Mouse (Mus musculus): Measurements from ENCODE around the gene Spata33. TPM values are rescaled to one million over a fixed set of nuclear protein-coding genes. Genes with fewer than 3 reads are reported as not detected.
"Not testable (repeated sequence)": the region's sequence is repeated elsewhere in the genome, so short reads cannot be mapped to it uniquely, and the experiment has no call there.

Spata33 gene
- polyA plus RNA-seq, 1 experiment from 2014 or later, result 7.8 TPM

- Histone ChIP-seq H3K4me2 (peak within 1 kb of the TSS; percentile 99), H3K9ac (peak within 1 kb of the TSS; percentile 99), H3K27ac (peak within 1 kb of the TSS; percentile 94), H3K36me3 (peaks cover 65% of the 10 kb centered on the region), H3K4me1 (replicated peaks) (peaks cover 39% of the 10 kb centered on the region), H3K9me3 (no peaks in the 10 kb centered on the region), H3K27me3 (no peaks in the 10 kb centered on the region), H3K4me3 (peak within 1 kb of the TSS; percentile 97)
- under 1% methylated on average over 83 of the region's 99 CpGs for WGBS
- ATAC-seq (ENCODE audit: low FRiP score), result peak; percentile 96
Observed at GRCm38 (mm10) chr8:123254099-123254885, 41.7 kb downstream of the Spata33 start, which contains the start of the genes Zfp276 and Vps9d1. Gene Zfp276, plus strand, starts transcription at chr8:123254195. Gene Vps9d1, minus strand, starts transcription at chr8:123254348.

DNA sequence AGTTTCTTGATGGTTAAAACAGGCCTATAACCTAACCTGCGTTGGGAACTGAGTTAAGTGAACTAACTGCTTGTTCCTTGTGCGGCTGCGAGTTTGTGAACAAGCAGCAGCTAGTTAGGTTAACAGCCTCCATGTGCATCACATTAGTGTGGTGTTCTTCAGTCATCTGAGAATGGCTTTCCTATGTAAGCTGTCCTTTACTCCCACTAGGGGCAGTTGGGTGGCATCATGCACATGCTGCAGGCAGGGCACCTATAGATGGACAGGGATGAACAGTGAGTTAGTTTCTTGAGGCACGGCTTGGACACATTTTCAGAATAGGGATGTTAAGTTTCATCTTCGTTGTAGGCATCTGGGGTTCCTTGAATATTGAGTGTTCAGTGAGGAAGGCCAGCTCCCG is 42.5 kb downstream of the Spata33 start:
- Histone ChIP-seq H3K36me3 (peaks cover 66% of the 10 kb centered on the region), H3K9ac (peak overlapping the region; percentile 99)
- WGBS, result 72% methylated on average over 6 of the region's 6 CpGs

DNA sequence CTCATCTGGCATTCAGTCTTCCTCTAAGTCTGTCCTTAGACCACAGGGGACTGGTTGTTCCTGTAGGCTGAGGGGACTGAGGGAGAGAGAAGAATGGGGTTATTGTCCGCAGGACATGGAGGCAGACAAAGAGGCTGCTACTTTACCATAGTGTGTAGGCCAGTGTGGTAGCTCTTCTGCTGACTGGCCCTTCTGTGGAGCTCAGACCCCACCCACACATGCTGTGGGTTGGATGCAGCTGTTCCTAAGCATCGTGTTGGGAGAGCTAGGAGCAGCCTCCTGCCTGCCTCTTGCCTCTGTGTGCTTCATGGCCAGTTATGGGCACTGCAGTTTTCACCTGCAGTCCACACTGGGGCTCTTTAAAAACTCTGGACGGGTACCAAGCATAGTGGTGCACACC is 44.5 kb downstream of the Spata33 start:
- H3K36me3 ChIP-seq, result peaks cover 61% of the 10 kb centered on the region
- no peak overlapping the region for H3K27ac ChIP-seq
- no peak overlapping the region for H3K4me3 ChIP-seq
- H3K27me3 ChIP-seq, result no peaks in the 10 kb centered on the region
- ATAC-seq (ENCODE audit: low FRiP score), result no peak
- peaks cover 39% of the 10 kb centered on the region for H3K4me1 ChIP-seq (replicated peaks)
- no peak overlapping the region; the same call in 1 of the 2 replicates for H3K9ac ChIP-seq
- H3K4me2 ChIP-seq, result no peak overlapping the region
- no peaks in the 10 kb centered on the region for H3K9me3 ChIP-seq
- 64% methylated on average over 3 of the region's 3 CpGs for WGBS

More for the DNA sequence above, 42.5 kb downstream of the Spata33 start:
- Histone ChIP-seq H3K4me1 (replicated peaks) (peaks cover 39% of the 10 kb centered on the region), H3K9me3 (no peaks in the 10 kb centered on the region), H3K27ac (no peak overlapping the region), H3K4me3 (peak overlapping the region; percentile 97), H3K4me2 (peak overlapping the region; percentile 99), H3K27me3 (no peaks in the 10 kb centered on the region)
- ATAC-seq (ENCODE audit: low FRiP score), result no peak

DNA sequence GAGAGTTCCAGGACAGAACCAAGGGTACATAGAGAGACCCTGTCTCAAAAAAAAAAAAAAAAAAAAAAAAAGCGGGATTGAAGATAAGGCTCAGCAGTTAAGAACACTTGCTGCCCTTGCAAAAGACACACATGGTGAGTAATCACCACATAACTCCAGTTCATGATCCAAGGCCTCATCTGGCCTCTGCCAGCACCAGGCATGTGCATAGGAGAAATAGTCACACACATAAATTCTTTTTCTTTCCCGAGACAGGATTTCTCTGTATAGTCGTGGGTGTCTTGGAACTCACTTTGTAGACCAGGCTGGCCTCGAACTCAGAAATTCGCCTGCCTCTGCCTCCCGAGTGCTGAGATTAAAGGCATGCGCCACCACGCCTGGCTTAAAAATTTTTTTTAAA is 45.0 kb downstream of the Spata33 start:
- not testable (repeated sequence) for ATAC-seq (ENCODE audit: low FRiP score); H3K9me3 ChIP-seq; H3K9ac ChIP-seq; H3K4me2 ChIP-seq; H3K4me3 ChIP-seq; H3K27ac ChIP-seq; H3K27me3 ChIP-seq
- Histone ChIP-seq H3K36me3 (peaks cover 63% of the 10 kb centered on the region), H3K4me1 (replicated peaks) (peaks cover 35% of the 10 kb centered on the region)
- WGBS, result 94% methylated on average over 7 of the region's 8 CpGs

GRCm38 (mm10) chr8:123267926-123268656 is 55.5 kb downstream of the Spata33 start:
- 74% methylated on average over 14 of the region's 14 CpGs for WGBS
- Histone ChIP-seq H3K36me3 (peaks cover 79% of the 10 kb centered on the region), H3K27me3 (no peaks in the 10 kb centered on the region)

GRCm38 (mm10) chr8:123271147-123271546 is 58.5 kb downstream of the Spata33 start:
- H3K36me3 ChIP-seq, result peaks cover 50% of the 10 kb centered on the region
- H3K4me2 ChIP-seq, result no peak overlapping the region
- no peaks in the 10 kb centered on the region for H3K4me1 ChIP-seq (replicated peaks)
- ATAC-seq (ENCODE audit: low FRiP score), result no peak
- no peak overlapping the region for H3K4me3 ChIP-seq
- no peaks in the 10 kb centered on the region for H3K9me3 ChIP-seq
- 88% methylated on average over 10 of the region's 10 CpGs for WGBS
- no peaks in the 10 kb centered on the region for H3K27me3 ChIP-seq
- H3K9ac ChIP-seq, result 0 out of 2 replicates have a peak overlapping the region, but pooled peaks have one; percentile 8
- H3K27ac ChIP-seq, result no peak overlapping the region

More at GRCm38 (mm10) chr8:123267926-123268656, 55.5 kb downstream of the Spata33 start:
- H3K9me3 ChIP-seq, result no peaks in the 10 kb centered on the region
- H3K4me2 ChIP-seq, result no peak overlapping the region
- no peak for ATAC-seq (ENCODE audit: low FRiP score)
- no peak overlapping the region for H3K9ac ChIP-seq
- H3K4me3 ChIP-seq, result no peak overlapping the region
- H3K4me1 ChIP-seq (replicated peaks), result no peaks in the 10 kb centered on the region
- H3K27ac ChIP-seq, result no peak overlapping the region

Other genes starting within 250 kb of the Spata33 start
- 29.9 and 30.7 TPM in 2 replicates for gene Ankrd11, start 170.6 kb upstream of the Spata33 start, polyA plus RNA-seq (2015; fragmentation: Nextera tagmentation; extraction: Ambion mirVana)
- 45.9 and 48.7 TPM in 2 replicates for gene Spg7, start 149.9 kb upstream of the Spata33 start, polyA plus RNA-seq (2015; fragmentation: Nextera tagmentation; extraction: Ambion mirVana)
- 766 and 789 TPM in 2 replicates for gene Rpl13, start 110.5 kb upstream of the Spata33 start, polyA plus RNA-seq (2015; fragmentation: Nextera tagmentation; extraction: Ambion mirVana)
- gene Cpne7, start 95.5 kb upstream of the Spata33 start, polyA plus RNA-seq (2015; fragmentation: Nextera tagmentation; extraction: Ambion mirVana), result 0.53 and 0.87 TPM in 2 replicates
- gene Sult5a1, start 54.5 kb upstream of the Spata33 start, polyA plus RNA-seq (2015; fragmentation: Nextera tagmentation; extraction: Ambion mirVana), result 1.5 and 2.2 TPM in 2 replicates
- gene Dpep1, start 26.6 kb upstream of the Spata33 start, polyA plus RNA-seq (2015; fragmentation: Nextera tagmentation; extraction: Ambion mirVana), result 0.35 TPM in 1 of 2 replicates, not detected in the other
- 202 and 209 TPM in 2 replicates for gene Chmp1a, start 69 bp upstream of the Spata33 start, polyA plus RNA-seq (2015; fragmentation: Nextera tagmentation; extraction: Ambion mirVana)
- gene Cdk10, start 12.0 kb downstream of the Spata33 start, polyA plus RNA-seq (2015; fragmentation: Nextera tagmentation; extraction: Ambion mirVana), result 44.0 and 46.9 TPM in 2 replicates
- 4.1 and 4.4 TPM in 2 replicates for gene Spata2l, start 23.4 kb downstream of the Spata33 start, polyA plus RNA-seq (2015; fragmentation: Nextera tagmentation; extraction: Ambion mirVana)
- gene Zfp276, start 41.4 kb downstream of the Spata33 start, polyA plus RNA-seq (2015; fragmentation: Nextera tagmentation; extraction: Ambion mirVana), result 24.3 and 26.0 TPM in 2 replicates
- 51.1 and 52.9 TPM in 2 replicates for gene Vps9d1, start 41.5 kb downstream of the Spata33 start, polyA plus RNA-seq (2015; fragmentation: Nextera tagmentation; extraction: Ambion mirVana)
- 7.8 and 11.1 TPM in 2 replicates for gene Fanca, start 105.7 kb downstream of the Spata33 start, polyA plus RNA-seq (2015; fragmentation: Nextera tagmentation; extraction: Ambion mirVana)
- gene Spire2, start 119.9 kb downstream of the Spata33 start, polyA plus RNA-seq (2015; fragmentation: Nextera tagmentation; extraction: Ambion mirVana), result 39.1 and 39.6 TPM in 2 replicates
- 273 and 284 TPM in 2 replicates for gene Tcf25, start 160.9 kb downstream of the Spata33 start, polyA plus RNA-seq (2015; fragmentation: Nextera tagmentation; extraction: Ambion mirVana)
- 0.17 TPM in 2 replicates for gene Mc1r, start 194.3 kb downstream of the Spata33 start, polyA plus RNA-seq (2015; fragmentation: Nextera tagmentation; extraction: Ambion mirVana)
- gene Tubb3, start 198.6 kb downstream of the Spata33 start, polyA plus RNA-seq (2015; fragmentation: Nextera tagmentation; extraction: Ambion mirVana), result 1,817 and 1,895 TPM in 2 replicates
- 42.2 and 44.3 TPM in 2 replicates for gene Def8, start 210.7 kb downstream of the Spata33 start, polyA plus RNA-seq (2015; fragmentation: Nextera tagmentation; extraction: Ambion mirVana)

All from hindbrain, embryonic 13.5 days (tissue).